Mouse (Mus musculus): ENCODE measurements around the gene Shox2.

The Shox2 gene

DNA sequence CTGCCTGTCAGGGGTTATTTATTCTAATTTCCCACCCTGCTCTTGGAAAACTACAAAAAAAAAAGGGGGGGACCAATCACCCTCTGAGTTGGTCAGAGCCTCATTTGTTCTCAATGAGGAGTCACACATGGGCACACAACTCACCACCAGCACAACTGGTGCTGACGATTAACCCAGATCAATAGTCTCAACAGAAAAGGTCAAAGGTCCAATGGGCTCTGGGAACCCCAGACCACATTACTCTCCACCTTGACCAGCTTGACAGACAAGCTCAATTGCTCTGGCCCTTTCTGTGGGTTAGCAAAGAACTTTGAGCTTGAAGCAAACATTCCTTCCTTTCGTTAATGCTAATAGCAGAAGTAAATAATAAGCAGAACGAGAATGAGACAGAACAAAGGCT, 16.7 kb downstream of the Shox2 start:
- DNase-seq (ENCODE audit: low read depth, low spot score) = no peak

DNA sequence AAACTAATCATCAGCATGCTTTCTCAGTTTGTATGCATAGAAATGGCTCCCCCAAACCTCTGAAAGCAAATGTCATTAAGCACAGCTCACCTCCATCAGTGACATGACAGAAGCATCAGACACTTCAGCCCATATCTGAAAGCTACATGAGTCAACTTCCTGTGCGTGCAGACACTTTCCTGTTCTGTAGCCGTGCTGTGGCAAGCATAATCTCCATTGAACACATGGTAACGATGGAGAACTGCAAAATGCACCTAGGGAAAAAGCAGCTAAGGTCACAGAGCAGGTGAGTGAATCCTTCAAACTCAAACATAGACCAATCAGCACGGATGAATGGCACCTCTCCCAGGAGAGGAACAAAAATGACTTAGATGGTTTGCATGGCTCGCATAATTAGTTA, 21.6 kb downstream of the Shox2 start:
- DNase-seq (ENCODE audit: low read depth, low spot score) = no peak

DNA sequence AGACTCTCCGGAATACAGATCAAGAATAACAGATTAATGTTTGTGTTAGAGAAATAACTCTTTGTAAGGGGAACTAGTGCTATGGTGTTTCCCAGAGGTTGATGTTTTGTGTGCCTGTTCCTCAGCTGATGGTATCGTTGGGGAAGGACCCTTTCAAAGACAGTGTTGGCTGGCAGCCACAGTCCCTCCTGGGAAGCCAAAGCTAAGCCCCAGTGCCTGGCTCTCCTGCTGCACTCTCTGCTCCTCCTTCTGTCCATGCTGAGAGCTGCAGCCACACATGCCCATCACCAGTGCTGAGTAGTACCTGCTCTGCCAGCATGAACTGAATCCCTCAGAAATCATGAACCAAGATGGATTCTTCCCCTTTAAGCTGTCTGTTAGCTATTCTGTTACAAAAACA, 26.4 kb downstream of the Shox2 start:
- DNase-seq (ENCODE audit: low read depth, low spot score) = no peak

DNA sequence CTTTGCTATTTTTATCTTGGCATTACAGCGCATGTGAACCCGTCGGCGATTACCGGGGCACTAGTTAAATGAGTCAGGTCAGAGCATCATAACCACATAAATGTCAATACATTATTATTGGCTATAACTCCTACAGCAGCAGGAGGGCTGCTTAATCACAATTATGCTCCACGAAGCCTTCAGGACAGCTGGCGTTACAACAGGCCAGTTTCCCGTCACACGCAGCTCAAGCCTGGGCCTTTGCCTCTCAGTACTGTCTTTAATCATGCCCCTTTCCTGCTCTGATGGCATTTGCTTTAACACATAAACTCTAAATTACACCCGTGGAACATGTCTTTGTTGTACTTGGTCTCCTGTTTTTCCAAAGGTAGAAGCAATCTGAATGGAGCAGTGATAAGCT, 41.9 kb downstream of the Shox2 start:
- no peak for DNase-seq (ENCODE audit: low read depth, low spot score)

DNA sequence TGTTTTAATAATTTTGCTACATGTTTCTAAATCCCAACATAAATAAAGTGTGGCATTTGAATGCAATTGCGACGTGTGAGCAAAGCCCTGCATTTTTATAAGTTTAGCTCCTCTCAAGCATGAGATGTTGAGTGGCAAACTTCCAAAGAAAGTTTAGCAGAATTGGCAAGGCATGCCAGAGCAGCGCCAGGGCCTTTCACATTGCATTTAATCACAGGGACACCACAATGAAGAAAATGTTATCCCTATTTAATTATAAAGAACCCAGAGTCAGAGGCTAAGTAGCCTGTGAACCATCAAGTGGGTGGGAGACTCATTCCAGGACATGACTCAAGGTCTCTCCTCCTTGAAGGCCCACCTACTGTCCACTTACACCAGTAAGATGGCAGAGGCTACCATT, 59.1 kb downstream of the Shox2 start:
- peak; percentile 14 for DNase-seq (ENCODE audit: low read depth, low spot score)

All from brain, embryonic 18.5 days (tissue).